Mouse (Mus musculus) brown adipose tissue, adult 24 weeks (tissue): ENCODE measurements around the gene Trpv4. TPM values are rescaled to one million over a fixed set of nuclear protein-coding genes. Genes with fewer than 3 reads are reported as not detected.

ENCODE experiments used
- H3K27ac ChIP-seq: fragments of 200-500 bp; replicated peaks from 2 replicates; pipeline ENCODE4 v1.5.1; 2012; ENCODE audit warnings: low read depth, mild to moderate bottlenecking, low read length
- H3K4me1 ChIP-seq: fragments of 200-500 bp; 2 replicates; pipeline ENCODE4 v1.6.1; 2012; ENCODE audit warnings: low read length, mixed read lengths; ENCODE audit not compliant: control insufficient read depth, insufficient read depth, insufficient read length
- H3K4me3 ChIP-seq: fragments of 200-500 bp; 2 replicates; pipeline ENCODE4 v1.5.1; 2012; ENCODE audit warnings: low read depth, mild to moderate bottlenecking, low read length, moderate library complexity; ENCODE audit not compliant: insufficient read depth
- polyA plus RNA-seq: library from polyadenylated mRNA; stranded (reverse); fragments of >200 nt; gene quantifications from 2 replicates; pipeline ENCODE4 v1.2.4, GENCODE M21; 2012; ENCODE audit not compliant: missing spikeins, insufficient read depth, insufficient read length

Trpv4 gene
- polyA plus RNA-seq, 1 experiment = 0.83 TPM

DNA sequence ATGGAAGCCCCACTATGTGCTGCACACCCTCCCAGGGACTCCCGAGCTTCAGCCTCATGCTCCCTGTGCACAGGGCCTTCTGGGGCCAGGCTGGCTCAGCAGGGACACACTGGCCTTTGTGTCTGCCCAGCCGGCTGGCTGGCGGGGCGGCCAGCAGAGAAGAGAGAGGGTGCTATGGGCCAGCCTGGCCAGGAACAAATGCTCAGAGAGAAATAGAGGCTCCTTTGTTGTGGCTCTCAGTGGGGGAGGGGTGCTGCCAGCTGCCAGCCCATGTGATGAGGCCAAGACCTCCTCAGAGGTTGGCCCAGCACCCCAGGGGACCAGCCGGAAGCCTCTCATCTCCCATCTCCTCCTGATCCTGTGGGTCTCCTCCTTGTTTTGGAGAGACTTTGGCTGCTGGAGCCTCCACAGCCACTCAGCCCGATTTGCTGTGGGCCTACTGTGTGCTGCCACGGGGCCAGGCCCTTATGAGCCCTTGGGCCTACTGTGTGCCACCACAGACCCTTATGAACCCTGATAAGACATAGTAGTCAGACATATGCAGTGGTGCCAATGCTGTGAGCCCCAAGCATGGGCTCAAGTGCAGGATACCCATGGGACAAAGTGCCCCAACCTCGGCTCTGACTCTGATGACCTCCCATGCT, 78.4 kb downstream of the Trpv4 start:
- Histone ChIP-seq H3K4me3 (no peak overlapping the region), H3K4me1 (peaks cover 15% of the 10 kb centered on the region), H3K27ac (no peak overlapping the region)

DNA sequence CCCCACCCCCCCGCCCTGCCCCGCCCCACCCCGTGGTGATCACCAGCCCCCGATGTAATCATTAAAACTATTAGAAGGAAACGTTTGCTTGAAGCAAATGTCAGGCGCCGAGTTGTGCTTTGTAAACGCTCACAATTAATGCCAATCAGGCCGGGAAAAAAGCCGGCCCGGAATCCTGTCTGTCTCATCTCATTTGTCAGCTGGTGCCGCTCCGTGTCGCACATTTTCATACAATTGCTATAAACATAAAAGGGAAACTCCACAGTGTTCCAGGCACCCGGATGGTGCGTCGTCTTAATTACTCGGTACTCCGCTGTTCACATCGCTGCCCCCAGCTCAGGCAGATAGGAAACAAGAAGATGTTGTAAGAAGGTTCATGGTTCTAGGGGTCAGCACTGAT, 79.9 kb downstream of the Trpv4 start:
- Histone ChIP-seq H3K4me1 (peaks cover 20% of the 10 kb centered on the region), H3K4me3 (no peak overlapping the region), H3K27ac (no peak overlapping the region)

DNA sequence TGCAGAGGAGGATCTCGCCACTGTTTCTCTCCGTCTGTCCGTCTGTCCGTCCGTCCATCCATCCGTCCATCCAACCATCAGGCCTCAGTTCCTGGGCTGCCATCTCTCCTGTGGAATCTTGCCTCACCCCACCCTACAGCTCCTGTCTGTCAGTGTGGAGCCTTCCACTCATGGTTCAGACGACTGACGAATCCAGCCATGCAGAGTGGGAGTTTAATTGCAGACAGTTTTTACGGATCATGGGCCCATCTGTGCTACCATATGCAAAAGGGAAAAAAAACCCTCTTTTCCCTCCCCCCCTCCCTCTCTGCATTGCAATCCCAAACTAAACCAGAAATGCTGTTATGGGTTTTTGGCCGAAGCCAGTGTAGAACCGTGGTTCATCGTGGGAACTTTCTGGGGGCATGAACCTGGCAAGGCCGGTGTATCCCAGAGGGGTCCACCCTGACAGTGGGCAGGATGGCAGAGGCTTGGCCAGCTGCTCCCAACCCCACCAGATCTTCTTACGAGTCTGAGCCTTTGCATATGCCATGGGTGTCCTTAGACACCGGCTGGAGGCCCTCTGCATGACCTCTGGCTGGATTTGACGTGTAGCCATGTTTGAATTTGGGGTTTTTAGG, 82.1 kb downstream of the Trpv4 start:
- Histone ChIP-seq H3K4me3 (no peak overlapping the region), H3K27ac (no peak overlapping the region), H3K4me1 (peaks cover 24% of the 10 kb centered on the region)

DNA sequence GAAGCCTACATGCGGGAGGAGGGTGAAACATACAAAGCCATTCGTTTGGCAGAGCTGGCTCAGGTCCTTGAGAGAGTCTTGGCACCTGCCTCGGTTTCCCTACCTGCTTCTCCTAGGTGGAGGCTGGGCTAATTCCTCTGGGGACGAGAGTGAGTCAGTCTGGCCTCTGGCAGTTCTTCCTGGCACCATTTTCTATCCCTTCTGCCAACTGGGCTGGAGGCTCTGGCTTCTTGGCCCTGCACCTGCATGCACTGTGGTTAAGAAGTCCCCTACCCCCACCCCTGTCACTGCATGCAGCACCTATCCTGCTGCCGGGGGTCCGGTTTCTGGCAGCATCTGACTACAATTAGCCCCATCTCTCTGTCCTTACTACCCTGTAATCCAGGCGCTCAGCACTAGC, 82.7 kb downstream of the Trpv4 start:
- Histone ChIP-seq H3K4me1 (peaks cover 24% of the 10 kb centered on the region), H3K4me3 (no peak overlapping the region), H3K27ac (no peak overlapping the region)

DNA sequence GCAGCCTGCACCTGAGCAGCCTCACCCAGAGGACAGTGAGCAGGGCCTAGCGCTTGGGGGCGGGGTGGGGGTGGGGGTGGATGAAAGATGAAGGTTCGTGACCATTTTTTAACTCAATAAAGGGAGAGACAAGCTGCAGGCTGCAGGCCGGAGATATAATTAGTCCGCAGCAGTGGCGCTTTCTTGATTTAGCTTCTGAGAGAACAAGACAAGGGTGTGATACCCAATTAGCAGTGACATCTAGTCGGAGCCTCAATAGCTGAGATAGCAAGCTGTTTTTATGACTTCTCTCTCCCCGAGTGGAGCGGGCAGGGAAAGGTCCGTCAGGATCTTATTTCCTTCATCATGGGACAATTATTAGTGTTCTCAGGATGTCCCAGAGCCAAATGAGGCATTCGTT, 83.2 kb downstream of the Trpv4 start:
- H3K4me3 ChIP-seq = no peak overlapping the region
- peaks cover 24% of the 10 kb centered on the region for H3K4me1 ChIP-seq
- no peak overlapping the region for H3K27ac ChIP-seq

DNA sequence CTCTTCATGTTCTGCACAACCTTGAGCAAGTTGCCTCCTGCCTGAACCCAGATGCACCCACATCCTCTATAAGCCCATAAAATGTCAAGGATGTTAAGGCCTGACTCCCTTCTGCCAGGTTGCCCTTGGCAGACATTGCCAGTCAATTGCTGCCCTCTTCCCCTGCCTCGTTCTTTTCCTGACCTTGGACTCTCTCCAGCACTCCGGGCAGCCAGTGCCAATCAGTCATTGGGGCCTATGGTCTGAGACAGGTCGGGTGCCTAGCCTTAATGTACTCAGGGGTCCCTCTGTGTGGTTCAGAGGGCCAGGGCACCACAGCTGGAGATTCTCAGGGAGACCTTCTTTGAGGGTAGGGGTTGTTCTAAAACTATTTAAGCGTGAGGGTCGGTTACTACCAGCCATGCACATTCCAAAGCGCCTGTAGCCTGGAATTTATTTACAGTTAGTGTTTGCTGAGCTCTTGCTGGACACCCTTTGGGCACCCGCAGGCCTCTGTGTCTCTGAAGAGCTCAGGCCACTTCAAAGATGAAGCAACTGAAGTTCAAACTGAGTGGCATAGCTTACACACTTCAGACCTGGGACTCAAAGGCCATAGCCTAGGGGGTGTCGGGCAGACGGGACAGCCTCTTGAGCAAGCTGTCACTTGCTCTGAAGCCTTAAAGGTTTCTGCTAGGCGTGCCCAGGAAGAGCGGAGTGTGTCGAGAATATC, 84.1 kb downstream of the Trpv4 start:
- H3K4me3 ChIP-seq = no peak overlapping the region
- no peak overlapping the region for H3K27ac ChIP-seq
- H3K4me1 ChIP-seq = peaks cover 24% of the 10 kb centered on the region

DNA sequence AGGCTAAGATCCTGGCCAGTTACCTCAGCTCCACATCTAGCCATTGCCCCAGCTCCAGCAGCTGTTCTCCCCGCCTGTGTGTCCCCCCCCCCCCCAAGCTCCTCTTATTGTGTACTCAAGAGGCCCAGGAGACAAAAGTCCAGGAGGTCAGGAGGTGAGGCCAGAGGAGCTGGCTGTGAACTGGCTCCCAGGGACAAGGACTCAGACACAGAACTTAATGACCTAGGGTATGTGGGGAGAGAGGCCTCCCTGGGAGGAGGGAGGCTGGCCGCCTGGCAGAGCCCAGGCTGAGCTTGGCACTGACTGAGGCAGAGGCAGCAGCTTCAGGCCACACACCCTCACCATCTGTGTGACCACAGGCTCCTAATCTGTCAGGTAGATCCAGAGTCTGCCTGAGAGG, 85.2 kb downstream of the Trpv4 start:
- H3K4me3 ChIP-seq = no peak overlapping the region
- H3K4me1 ChIP-seq = peaks cover 27% of the 10 kb centered on the region
- no peak overlapping the region for H3K27ac ChIP-seq

Other genes with a start within 250 kb of the Trpv4 start
- 32.1 and 36.7 TPM in 2 replicates for gene Mmab, start 214.4 kb downstream of the Trpv4 start, polyA plus RNA-seq
- 23.0 and 23.4 TPM in 2 replicates for gene Mvk, start 214.2 kb downstream of the Trpv4 start, polyA plus RNA-seq
- 1.8 and 2.7 TPM in 2 replicates for gene Fam222a, start 90.4 kb downstream of the Trpv4 start, polyA plus RNA-seq
- 29.8 and 31.9 TPM in 2 replicates for gene Gltp, start 32.6 kb upstream of the Trpv4 start, polyA plus RNA-seq
- gene Tchp, start 49.3 kb upstream of the Trpv4 start, polyA plus RNA-seq = 1.5 and 4.4 TPM in 2 replicates
- gene Ankrd13a, start 116.3 kb upstream of the Trpv4 start, polyA plus RNA-seq = 37.1 and 53.8 TPM in 2 replicates
- 15.1 and 17.6 TPM in 2 replicates for gene Git2, start 117.1 kb upstream of the Trpv4 start, polyA plus RNA-seq
- gene 1500011B03Rik, start 165.0 kb upstream of the Trpv4 start, polyA plus RNA-seq = 2.1 and 5.5 TPM in 2 replicates
- not detected in 2 replicates for gene 4930519G04Rik, start 195.2 kb upstream of the Trpv4 start, polyA plus RNA-seq
- gene Gm9936, start 200.3 kb upstream of the Trpv4 start, polyA plus RNA-seq = not detected in 2 replicates
- 3.3 and 5.9 TPM in 2 replicates for gene Oasl2, start 238.5 kb upstream of the Trpv4 start, polyA plus RNA-seq